Mouse (Mus musculus): ENCODE measurements around the gene Acot8.

DNA sequence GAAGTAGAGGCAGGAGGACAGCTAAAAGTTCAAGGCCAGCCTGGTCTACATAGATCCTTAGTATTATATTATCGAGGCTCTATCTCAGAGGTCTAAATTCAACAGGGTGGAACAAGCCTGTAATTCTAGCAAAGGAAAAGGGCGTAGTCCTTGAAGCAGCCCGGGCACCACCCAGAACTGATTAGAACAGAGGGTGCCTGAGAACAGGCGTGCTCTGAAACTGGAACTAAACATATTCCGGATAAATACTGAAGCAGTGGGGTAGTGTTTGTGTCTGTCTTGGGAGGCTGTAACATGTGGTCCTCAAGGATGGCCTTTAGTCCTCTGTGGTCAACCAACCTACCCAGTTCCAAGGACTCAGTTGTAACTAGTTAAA, 30.7 kb downstream of the Acot8 start:
- TF ChIP-seq POLR2A (IDR thresholded peaks at IDR 0.05; ENCODE audit: borderline replicate concordance, insufficient read depth, low read length) (no peak), CTCF (IDR thresholded peaks at IDR 0.05; ENCODE audit: borderline replicate concordance, insufficient read depth, low read depth, low read length) (no peak)

All from cerebellum, adult 2 months (tissue).